Mouse (Mus musculus): ENCODE measurements around the gene Nek9.
"Not testable (repeated sequence)": the region's sequence is repeated elsewhere in the genome, so short reads cannot be mapped to it uniquely, and the experiment has no call there.

Gene Nek9

GRCm38 (mm10) chr12:85288486-85289156 is 50.5 kb downstream of the Nek9 start, which contains the start of gene Zc2hc1c:
Gene Zc2hc1c (plus strand): TSS chr12:85288591.
- peak; percentile 23 to 45 for DNase-seq

DNA sequence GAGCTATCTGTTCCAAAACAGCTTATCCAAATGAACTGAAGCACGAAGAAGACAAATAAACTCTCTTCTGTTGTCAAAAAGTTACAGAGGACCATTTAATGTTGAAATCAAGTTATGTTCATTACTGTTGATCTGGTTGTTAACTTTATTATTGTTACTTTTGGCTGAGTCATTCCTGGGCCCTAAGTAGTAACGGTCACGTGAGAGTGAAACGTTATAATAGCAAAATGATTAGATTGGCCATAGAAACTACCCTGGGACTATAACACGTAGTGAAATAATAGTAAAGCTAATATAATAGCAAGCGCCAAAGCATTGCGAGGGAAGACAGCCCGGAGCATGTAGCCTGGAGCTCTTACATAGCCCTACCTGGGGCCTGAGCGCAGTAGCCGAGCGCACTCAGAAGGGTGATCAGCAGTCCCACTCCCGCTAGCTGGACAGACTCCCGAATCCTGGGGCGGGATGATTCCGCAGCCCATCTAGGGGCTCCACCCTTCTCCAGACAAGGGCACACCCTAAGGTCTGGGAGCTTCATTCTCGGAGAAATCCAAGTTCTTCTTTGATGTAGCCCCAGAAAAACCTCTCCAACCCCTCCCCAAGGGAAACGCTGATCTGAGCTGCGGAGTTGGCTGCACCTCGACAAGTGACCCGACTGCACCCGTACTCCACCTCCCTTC is 51.2 kb downstream of the Nek9 start, which contains the start of gene Acyp1:
TSS of gene Acyp1 (minus strand) at position 630 of the 677 bp plus-strand sequence.
- no peak for DNase-seq

- DNase-seq, result peak; percentile 45 to 47
Observed at GRCm38 (mm10) chr12:85286941-85287340, 52.2 kb downstream of the Nek9 start.

GRCm38 (mm10) chr12:85284996-85285395 is 54.2 kb downstream of the Nek9 start:
- DNase-seq, result no peak

DNA sequence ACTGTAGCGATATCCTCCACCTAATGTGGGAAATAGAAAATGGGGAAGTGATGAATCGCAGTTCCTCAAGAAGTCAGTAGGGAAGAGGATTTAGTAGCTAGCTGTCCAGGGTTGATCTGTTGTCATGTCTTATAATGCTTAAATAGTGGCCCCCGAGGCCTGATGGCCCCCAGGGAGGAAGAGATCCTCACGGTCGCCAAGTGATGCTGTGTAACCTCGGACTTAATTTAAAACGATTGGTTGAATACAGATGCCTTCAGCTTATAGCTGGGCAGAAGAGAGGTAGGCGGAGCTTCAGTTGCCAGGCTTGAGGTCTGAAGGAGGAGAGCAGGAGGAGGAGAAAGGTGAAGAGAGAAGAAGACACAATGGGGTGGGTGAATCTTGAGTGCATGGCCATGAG is 54.8 kb downstream of the Nek9 start:
- DNase-seq, result no peak

- not testable (repeated sequence) for DNase-seq
Observed at GRCm38 (mm10) chr12:85281756-85282155, 57.4 kb downstream of the Nek9 start.

- no peak for DNase-seq
Observed at GRCm38 (mm10) chr12:85280845-85281651, 58.1 kb downstream of the Nek9 start.

DNA sequence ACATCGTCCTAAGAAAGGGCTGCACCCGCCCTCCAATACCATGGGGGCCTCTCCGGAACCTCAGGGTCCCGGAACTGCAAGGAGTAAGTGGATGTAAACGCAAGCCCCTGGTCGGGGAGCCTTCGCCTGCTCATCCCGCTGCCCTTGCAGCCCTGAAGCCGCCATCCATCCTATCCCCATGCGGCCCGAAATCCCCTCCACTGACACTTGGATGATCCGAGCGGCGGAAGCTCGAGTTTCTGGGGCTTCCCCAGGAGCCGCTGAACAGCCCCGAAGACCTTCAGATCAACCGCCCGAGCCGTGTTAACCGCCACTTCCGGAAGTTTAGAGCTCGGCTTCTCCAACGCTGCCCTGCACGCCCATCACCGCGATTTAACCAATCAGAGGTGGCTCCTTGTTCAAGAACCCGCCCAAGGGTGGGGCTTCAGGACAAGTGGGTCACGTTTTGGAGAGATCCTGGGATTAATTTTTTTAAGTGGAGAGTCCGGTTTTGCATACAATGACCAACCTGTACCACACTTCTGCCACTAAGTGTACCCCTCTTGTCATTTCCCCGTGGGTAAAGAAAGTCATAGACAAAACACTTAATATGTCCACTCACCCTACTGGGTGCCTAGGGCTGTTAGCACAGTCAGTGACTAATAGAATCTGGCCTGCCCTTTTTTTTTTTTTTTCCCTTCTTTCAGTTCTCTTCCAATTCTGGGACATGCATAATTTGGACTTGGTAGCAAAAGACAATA is 58.9 kb downstream of the Nek9 start:
- peak; percentile 96 to 98 for DNase-seq

DNA sequence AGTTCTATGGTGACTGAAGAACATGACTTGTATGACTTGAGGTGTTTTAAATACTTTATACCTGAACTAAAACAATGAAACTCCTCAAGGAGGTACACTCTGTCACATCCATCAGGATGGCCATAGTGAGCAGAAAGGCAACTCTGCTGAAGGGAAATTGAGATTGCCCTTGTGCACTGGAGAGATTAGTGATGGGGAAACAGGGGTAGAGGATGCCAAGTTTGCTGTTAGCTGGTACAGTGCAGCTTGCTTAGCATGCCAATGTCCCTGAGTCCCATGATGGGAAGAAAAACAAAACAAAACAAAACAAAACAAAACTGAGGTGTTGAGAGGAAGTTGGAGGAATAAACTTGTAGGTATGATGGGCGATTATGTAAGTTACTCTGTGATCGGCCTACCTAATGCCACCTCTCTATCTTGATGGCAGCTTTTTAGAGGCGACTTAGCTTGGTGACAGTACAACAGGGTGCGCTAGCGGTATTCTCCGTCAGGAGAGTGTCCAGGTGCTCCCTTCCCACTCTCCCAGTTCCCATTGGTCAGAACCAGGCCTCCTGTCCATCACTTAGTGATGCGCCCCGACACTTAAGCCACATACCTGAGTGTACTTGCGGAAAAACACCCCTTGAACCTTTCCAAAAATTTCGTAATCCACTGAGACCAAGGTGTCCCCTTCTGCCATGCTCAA is 59.6 kb downstream of the Nek9 start:
- no peak for DNase-seq

DNA sequence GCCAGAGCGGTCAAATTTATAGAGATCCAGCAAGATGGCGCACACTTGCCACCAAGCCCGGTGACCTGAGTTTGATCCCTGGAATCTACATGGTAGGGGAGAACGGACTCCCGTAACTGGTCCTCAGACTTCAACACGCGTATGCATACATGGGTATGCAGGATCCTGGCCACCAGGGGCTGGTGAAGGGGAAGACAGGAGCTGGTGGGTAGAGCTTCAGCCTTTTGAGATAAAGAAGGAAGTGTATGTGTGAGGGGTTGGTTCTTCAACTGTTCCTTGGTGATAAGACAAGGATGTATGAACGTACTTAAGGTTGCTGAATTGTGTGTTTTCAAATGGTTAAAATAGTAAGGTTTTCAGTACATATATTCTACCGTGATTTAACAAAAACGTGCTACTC is 60.2 kb downstream of the Nek9 start:
- no peak for DNase-seq

- DNase-seq, result no peak
Observed at GRCm38 (mm10) chr12:85276273-85276672, 62.9 kb downstream of the Nek9 start.

- DNase-seq, result no peak
Observed at GRCm38 (mm10) chr12:85273508-85273907, 65.7 kb downstream of the Nek9 start.

GRCm38 (mm10) chr12:85271843-85272206 is 67.3 kb downstream of the Nek9 start:
- no peak for DNase-seq

GRCm38 (mm10) chr12:85271132-85271842 is 67.9 kb downstream of the Nek9 start:
- DNase-seq, result no peak

GRCm38 (mm10) chr12:85270319-85270718 is 68.8 kb downstream of the Nek9 start, which contains the start of gene Mlh3:
Gene Mlh3 (minus strand): TSS chr12:85270599.
- peak; percentile 86 for DNase-seq

- no peak for DNase-seq
Observed at GRCm38 (mm10) chr12:85269821-85270220, 69.3 kb downstream of the Nek9 start.

- no peak for DNase-seq
Observed at GRCm38 (mm10) chr12:85266248-85266647, 72.9 kb downstream of the Nek9 start.

- no peak for DNase-seq
Observed at GRCm38 (mm10) chr12:85264940-85265339, 74.2 kb downstream of the Nek9 start.

DNA sequence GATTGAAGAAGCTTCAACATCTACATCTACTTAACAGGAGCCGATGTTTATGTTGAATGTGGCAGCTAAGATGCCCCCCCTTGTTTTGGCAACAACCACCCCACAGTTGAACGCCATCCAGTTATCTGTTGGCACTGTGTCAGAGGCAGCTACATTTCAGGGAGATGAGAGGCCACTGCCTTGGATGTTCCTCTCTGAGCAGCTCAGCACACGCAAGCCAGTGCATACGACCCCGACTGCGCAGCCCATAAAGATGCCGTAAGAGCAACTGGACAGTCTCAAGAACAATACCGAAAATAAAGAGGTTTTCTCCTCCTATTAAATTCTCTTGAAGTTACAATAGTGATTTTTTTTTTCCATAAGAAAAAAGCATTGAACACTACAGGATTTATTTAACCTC is 74.6 kb downstream of the Nek9 start:
- DNase-seq, result no peak

DNA sequence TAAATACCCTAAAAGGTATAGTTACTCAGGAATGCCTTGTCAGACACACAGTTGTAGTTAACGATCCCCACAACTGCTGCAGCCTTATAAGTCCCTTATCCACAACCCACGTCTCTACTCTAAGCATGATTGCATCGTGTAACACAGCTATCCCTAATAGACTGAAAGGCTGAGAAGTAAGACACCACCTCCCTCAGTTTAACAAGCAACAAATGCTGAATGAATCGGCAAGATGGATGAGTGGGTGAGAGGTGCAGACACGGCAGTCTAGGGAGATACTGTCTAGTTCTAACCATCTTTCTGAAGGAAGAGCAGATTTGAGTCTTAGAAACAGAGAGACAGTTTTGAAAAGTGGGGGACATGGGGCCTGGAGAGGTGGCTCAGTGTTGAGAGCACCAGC is 76.0 kb downstream of the Nek9 start:
- no peak for DNase-seq

DNA sequence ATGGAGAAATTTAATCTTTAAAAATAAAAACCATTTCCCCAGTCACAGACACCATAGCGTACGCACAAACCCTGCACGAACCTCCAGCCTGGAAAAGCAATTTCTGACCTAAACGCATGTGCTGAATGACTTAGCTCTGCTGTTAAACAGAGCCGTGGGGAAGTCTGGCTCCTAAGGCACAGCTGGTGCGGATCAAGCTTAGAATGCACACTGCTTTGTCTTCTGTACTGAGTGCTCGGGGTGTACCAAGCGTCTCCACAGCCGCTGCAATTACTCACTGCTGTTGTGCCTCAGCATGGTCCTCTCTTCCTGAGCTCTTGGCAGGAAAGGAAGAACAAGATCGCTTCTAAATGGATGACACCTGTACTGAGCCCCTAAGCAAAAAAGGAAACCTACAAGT is 76.7 kb downstream of the Nek9 start:
- no peak for DNase-seq
